Mouse (Mus musculus): ENCODE measurements around the gene Zfp1.

GRCm38 (mm10) chr8:111638086-111638485 is 5.1 kb upstream of the Zfp1 start:
- no peak for TF ChIP-seq CEBPB (IDR thresholded peaks at IDR 0.05; ENCODE audit: low read depth)
- no peak for TF ChIP-seq CTCF (IDR thresholded peaks at IDR 0.05; ENCODE audit: control insufficient read depth, insufficient read depth, insufficient read length)
- no peak for TF ChIP-seq FOSL1 (IDR thresholded peaks at IDR 0.05; ENCODE audit: insufficient read depth, low read length, poor library complexity, severe bottlenecking)
- no peak for TF ChIP-seq MYOG (IDR thresholded peaks at IDR 0.05; ENCODE audit: control insufficient read depth, extremely low read depth, insufficient read length)

Data from C2C12 (cell line).